Mouse (Mus musculus): ENCODE results near the gene Vps13d.
A peak's percentile ranks its signal among the peaks of the same experiment; 100 is the strongest.

Gene Vps13d

GRCm38 (mm10) chr4:144999572-144999880 is 195.3 kb downstream of the Vps13d start:
- peak; percentile 22 for DNase-seq

GRCm38 (mm10) chr4:144998808-144999571 is 195.8 kb downstream of the Vps13d start:
- DNase-seq: no peak

GRCm38 (mm10) chr4:144997887-144998658 is 196.7 kb downstream of the Vps13d start:
- no peak for DNase-seq

GRCm38 (mm10) chr4:144996996-144997820 is 197.6 kb downstream of the Vps13d start:
- no peak for DNase-seq

- peak; percentile 10 for DNase-seq
These were observed 199.0 kb downstream of the Vps13d start for GRCm38 (mm10) chr4:144995826-144996225.

- no peak for DNase-seq
These were observed 201.5 kb downstream of the Vps13d start for GRCm38 (mm10) chr4:144993047-144993917.

GRCm38 (mm10) chr4:144992413-144992812 is 202.4 kb downstream of the Vps13d start:
- DNase-seq: no peak

- no peak for DNase-seq
These were observed 206.2 kb downstream of the Vps13d start for GRCm38 (mm10) chr4:144988443-144989206.

GRCm38 (mm10) chr4:144986016-144986805 is 208.6 kb downstream of the Vps13d start:
- DNase-seq: no peak

- DNase-seq: no peak
These were observed 210.9 kb downstream of the Vps13d start for GRCm38 (mm10) chr4:144983821-144984371.

GRCm38 (mm10) chr4:144983228-144983744 is 211.5 kb downstream of the Vps13d start:
- no peak for DNase-seq

- peak; percentile 46 for DNase-seq
These were observed 213.8 kb downstream of the Vps13d start for GRCm38 (mm10) chr4:144980811-144981551.

- DNase-seq: no peak
These were observed 214.7 kb downstream of the Vps13d start for GRCm38 (mm10) chr4:144980110-144980509.

- DNase-seq: no peak
These were observed 216.8 kb downstream of the Vps13d start for GRCm38 (mm10) chr4:144978039-144978438.

GRCm38 (mm10) chr4:144977057-144977456 is 217.7 kb downstream of the Vps13d start:
- DNase-seq: no peak

- no peak for DNase-seq
These were observed 219.3 kb downstream of the Vps13d start for GRCm38 (mm10) chr4:144975505-144975904.

- DNase-seq: no peak
These were observed 220.3 kb downstream of the Vps13d start for GRCm38 (mm10) chr4:144974458-144974857.

GRCm38 (mm10) chr4:144972948-144973720 is 221.7 kb downstream of the Vps13d start:
- DNase-seq: no peak

GRCm38 (mm10) chr4:144971048-144971447 is 223.8 kb downstream of the Vps13d start:
- DNase-seq: no peak

Data from liver (tissue).